Mouse (Mus musculus): ENCODE measurements around the gene Hlcs. TPM values are rescaled to one million over a fixed set of nuclear protein-coding genes. Genes with fewer than 3 reads are reported as not detected.

Hlcs gene
- total RNA-seq, 1 experiment from 2014 or later: 26.4 TPM

GRCm38 (mm10) chr16:94301194-94301593, 12.2 kb downstream of the Hlcs start:
- ATAC-seq (ENCODE audit: extremely low read depth, insufficient number of reproducible peaks, low FRiP score, poor library complexity, severe bottlenecking): no peak

- ATAC-seq (ENCODE audit: extremely low read depth, insufficient number of reproducible peaks, low FRiP score, poor library complexity, severe bottlenecking): no peak
Observed at GRCm38 (mm10) chr16:94299210-94299609, 14.2 kb downstream of the Hlcs start.

GRCm38 (mm10) chr16:94298081-94298480, 15.3 kb downstream of the Hlcs start:
- ATAC-seq (ENCODE audit: extremely low read depth, insufficient number of reproducible peaks, low FRiP score, poor library complexity, severe bottlenecking): no peak

GRCm38 (mm10) chr16:94291141-94291540, 22.2 kb downstream of the Hlcs start:
- ATAC-seq (ENCODE audit: extremely low read depth, insufficient number of reproducible peaks, low FRiP score, poor library complexity, severe bottlenecking): no peak

GRCm38 (mm10) chr16:94290073-94290999, 23.0 kb downstream of the Hlcs start:
- peak; percentile 58 for ATAC-seq (ENCODE audit: extremely low read depth, insufficient number of reproducible peaks, low FRiP score, poor library complexity, severe bottlenecking)

GRCm38 (mm10) chr16:94289138-94290072, 24.0 kb downstream of the Hlcs start:
- ATAC-seq (ENCODE audit: extremely low read depth, insufficient number of reproducible peaks, low FRiP score, poor library complexity, severe bottlenecking): no peak; the same call in 1 of the 2 replicates

- no peak for ATAC-seq (ENCODE audit: extremely low read depth, insufficient number of reproducible peaks, low FRiP score, poor library complexity, severe bottlenecking)
Observed at GRCm38 (mm10) chr16:94287826-94288225, 25.5 kb downstream of the Hlcs start.

- peak; percentile 67; the same call in 1 of the 2 replicates for ATAC-seq (ENCODE audit: extremely low read depth, insufficient number of reproducible peaks, low FRiP score, poor library complexity, severe bottlenecking)
Observed at GRCm38 (mm10) chr16:94283972-94284371, 29.4 kb downstream of the Hlcs start.

- no peak for ATAC-seq (ENCODE audit: extremely low read depth, insufficient number of reproducible peaks, low FRiP score, poor library complexity, severe bottlenecking)
Observed at GRCm38 (mm10) chr16:94270826-94271225, 42.5 kb downstream of the Hlcs start.

- peak; percentile 49 for ATAC-seq (ENCODE audit: extremely low read depth, insufficient number of reproducible peaks, low FRiP score, poor library complexity, severe bottlenecking)
Observed at GRCm38 (mm10) chr16:94269635-94270034, 43.7 kb downstream of the Hlcs start.

GRCm38 (mm10) chr16:94268205-94268604, 45.2 kb downstream of the Hlcs start:
- no peak for ATAC-seq (ENCODE audit: extremely low read depth, insufficient number of reproducible peaks, low FRiP score, poor library complexity, severe bottlenecking)

- no peak for ATAC-seq (ENCODE audit: extremely low read depth, insufficient number of reproducible peaks, low FRiP score, poor library complexity, severe bottlenecking)
Observed at GRCm38 (mm10) chr16:94264611-94265010, 48.8 kb downstream of the Hlcs start.

GRCm38 (mm10) chr16:94262501-94262900, 50.9 kb downstream of the Hlcs start:
- no peak for ATAC-seq (ENCODE audit: extremely low read depth, insufficient number of reproducible peaks, low FRiP score, poor library complexity, severe bottlenecking)

- ATAC-seq (ENCODE audit: extremely low read depth, insufficient number of reproducible peaks, low FRiP score, poor library complexity, severe bottlenecking): no peak
Observed at GRCm38 (mm10) chr16:94260938-94261630, 52.3 kb downstream of the Hlcs start.

- peak; percentile 67 for ATAC-seq (ENCODE audit: extremely low read depth, insufficient number of reproducible peaks, low FRiP score, poor library complexity, severe bottlenecking)
Observed at GRCm38 (mm10) chr16:94258366-94259310, 54.7 kb downstream of the Hlcs start.

- no peak for ATAC-seq (ENCODE audit: extremely low read depth, insufficient number of reproducible peaks, low FRiP score, poor library complexity, severe bottlenecking)
Observed at GRCm38 (mm10) chr16:94255592-94255991, 57.8 kb downstream of the Hlcs start.

GRCm38 (mm10) chr16:94255035-94255434, 58.3 kb downstream of the Hlcs start:
- no peak for ATAC-seq (ENCODE audit: extremely low read depth, insufficient number of reproducible peaks, low FRiP score, poor library complexity, severe bottlenecking)

- no peak for ATAC-seq (ENCODE audit: extremely low read depth, insufficient number of reproducible peaks, low FRiP score, poor library complexity, severe bottlenecking)
Observed at GRCm38 (mm10) chr16:94254415-94254891, 58.9 kb downstream of the Hlcs start.
